Mouse (Mus musculus): ENCODE data around the gene Mboat7. TPM values are rescaled to one million over a fixed set of nuclear protein-coding genes. Genes with fewer than 3 reads are reported as not detected.
A peak's percentile ranks its signal among the peaks of the same experiment; 100 is the strongest.

The Mboat7 gene
- polyA plus RNA-seq, 3 experiments from 2014 or later: 19.1 to 30.5 (median 20.5) TPM

DNA sequence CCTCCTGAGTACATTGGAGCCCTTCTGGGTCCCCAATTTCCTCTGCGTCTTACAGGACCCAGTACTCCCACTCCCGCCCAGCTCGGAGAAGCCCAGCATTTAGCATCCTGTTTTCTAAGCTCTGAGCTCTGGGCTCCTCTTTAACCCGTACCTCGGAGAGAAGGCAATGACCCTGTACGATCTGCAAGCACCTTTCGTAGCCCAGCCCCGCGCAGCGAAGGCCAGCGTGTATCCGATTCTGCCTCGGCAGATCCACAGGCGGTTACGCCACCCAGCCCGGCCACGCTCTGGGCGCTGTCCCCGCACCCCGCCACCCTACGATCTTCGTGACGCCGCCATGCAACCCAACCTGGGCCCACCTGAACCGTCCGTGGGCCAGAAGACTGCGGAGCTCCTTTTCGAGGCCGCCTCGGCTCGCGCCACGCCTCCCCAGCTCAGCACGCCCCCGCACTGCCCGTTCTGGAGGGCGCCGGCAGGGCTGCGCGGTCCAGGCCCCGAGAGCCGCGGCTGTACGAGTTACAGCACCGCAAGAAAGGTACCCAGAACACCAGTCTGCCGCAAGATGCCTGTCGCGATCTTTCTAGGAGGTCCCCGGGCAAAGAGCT lies 839 bp downstream of the Mboat7 start, which contains the start of gene Tsen34:
Gene Tsen34, plus strand, starts transcription at position 482 of the 605 bp plus-strand sequence.
- ATAC-seq: peak; percentile 1

DNA sequence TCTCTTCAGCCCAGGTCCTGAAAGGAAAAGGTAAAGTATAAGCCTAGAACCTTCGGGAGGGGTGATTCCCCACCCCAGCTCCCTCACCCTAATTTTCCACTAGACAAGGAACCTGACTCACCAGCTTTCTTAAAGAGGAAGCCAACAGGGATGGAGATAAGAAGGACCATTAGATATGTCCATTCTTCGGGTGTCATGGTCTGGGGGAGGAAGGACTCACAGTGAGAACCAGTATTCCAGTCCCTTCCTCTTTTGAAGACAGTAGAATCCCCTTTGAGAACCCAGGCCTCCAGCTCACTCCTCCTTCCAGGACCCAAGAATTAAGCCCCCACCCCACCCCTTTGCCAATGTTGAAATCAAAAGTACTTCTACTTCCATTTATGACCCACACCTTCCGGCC lies 1.4 kb downstream of the Mboat7 start:
- ATAC-seq: no peak

DNA sequence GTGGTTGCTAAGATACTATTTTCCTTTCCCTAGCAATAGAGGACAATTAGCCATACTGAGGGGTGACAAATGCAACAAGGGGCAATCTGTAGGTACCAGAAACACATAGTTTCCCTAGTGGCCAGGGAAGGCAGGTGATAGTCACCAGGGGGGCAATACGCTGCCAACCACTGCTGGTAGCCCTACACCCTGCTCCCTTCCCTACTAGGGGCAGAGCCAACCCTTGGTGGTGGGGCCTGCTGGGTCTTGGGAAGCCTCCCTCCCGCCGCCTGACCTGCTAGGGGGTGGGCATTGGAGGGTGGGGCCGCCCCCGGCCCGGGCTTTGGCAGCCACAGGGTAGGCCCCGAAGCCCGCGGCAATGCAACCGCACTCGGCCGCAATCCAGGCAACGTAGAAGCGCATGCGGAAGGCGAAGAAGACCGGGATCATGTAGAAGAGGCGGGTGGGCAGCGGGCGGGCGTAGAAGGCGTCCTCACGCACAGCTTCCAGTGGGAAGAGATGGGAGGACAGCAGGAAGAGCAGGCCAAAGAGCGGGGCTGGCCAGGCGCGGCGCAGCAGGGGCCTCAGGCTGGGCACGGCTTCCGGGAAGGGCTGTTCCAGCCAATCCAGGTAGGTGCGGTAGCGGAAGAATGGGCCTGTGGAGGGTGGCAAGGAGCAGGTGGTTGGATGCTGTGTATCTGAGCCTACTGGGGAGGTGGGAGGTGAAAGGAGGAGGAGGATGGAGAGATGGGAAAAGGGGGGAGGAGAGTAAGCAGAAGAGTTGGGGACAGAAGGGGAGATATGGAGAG lies 7.7 kb downstream of the Mboat7 start:
- no peak for ATAC-seq

DNA sequence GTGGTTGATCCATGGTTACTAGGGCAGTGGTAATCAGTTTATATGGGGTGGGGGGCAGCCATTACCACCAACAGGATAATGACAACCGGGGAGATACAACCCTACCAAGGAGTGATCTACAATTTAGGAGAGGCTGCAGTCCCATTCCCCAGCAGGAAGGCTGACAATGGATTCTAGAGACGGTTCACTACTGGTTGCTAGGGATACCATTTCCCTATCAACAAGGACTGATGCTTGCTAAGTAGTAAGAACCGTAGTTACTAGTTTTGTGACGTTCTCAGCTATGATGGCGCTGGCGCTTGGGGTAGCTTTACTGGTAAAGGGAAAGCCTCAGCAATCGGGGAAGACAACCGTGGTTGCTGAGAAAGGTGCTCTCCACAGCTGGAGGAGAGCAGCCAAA lies 8.6 kb downstream of the Mboat7 start:
- no peak for ATAC-seq

DNA sequence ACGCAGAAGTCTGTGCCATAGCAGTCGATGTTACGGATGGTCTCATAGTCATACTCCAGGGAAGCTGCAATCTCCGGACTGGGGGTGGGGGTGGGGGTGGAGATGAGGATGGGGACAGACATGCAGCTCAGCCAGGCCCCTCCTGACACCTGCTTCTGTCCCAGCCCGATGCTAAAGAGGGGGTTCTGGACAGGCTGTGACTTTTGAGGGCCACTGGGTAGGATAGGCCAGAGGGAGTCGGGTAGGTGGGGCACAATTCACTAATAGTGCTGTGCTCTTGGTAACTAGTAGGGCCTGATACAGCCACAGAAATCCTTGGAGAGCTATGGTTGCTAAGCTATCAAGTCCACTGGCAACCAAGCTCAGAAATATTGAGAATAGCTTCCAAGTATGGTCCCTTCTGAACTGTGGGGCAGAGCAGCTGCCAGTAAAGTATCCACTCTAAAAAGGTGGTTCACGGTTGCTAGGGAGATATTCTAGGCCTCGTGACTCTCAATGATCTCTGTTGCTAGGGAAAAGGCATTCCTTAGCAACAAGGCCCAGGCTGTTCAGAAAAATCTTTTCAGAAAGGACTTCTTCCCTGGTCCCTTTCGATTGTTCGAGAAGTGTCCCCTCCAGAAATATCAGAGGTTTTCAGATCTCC lies 9.3 kb downstream of the Mboat7 start:
- ATAC-seq: no peak

DNA sequence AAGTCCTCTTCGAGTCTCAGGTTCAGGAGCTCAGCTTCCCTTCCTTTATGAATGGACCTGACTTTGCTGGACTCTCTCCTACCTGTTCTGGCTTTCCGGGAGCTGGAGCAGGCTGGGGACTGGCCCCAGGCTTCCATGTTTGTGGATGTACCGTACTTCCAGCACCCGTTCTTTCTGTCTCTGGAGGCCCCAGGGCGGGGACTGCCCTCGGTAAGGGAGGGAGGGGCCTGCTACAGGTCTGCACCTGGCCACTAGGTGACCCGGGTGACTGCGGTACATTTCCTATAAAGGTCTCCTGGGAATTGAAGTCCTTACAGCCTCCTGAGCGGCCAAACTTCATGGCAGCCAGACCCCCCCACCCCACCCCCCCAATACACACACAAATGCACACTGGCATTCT lies 16.0 kb downstream of the Mboat7 start, which contains the start of gene Tmc4:
Gene Tmc4, minus strand, starts transcription at position 212 of the 400 bp plus-strand sequence.
- no peak for ATAC-seq

DNA sequence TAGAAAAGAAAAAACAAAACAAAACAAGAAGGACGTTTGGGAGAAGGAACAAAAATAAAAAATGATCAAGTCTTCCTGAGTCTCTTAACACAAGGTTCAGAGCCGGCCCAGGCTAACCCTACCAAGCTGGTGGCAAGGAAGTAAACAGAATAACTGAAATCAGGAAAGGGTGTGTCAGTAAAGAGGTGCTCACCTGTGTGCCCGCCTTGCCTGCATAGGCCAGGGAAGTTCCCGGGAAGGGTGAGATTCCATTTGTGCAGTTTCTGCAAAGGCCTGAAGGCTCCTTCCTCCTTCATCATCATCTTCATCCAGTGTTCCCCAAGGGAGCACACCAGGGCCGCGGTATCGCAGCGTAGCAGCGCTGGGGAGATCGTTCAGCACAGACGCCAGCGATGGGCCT lies 17.0 kb downstream of the Mboat7 start:
- no peak for ATAC-seq

DNA sequence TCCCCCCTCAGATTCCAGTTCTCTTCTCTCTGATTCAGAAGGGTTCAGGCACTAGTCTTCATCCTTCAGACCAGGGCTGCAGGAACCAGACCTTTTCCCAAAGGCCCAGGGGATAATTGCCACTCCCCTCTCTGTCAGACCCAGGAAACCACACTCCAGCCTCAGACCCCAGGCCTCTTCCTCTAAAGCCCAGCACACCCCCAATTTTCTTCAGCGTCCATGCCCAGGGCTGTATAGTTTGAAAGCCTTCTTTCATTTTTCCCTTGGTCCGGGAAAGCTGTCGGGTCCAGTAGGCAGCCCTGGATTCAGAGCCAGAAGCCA lies 18.1 kb downstream of the Mboat7 start:
- no peak for ATAC-seq

DNA sequence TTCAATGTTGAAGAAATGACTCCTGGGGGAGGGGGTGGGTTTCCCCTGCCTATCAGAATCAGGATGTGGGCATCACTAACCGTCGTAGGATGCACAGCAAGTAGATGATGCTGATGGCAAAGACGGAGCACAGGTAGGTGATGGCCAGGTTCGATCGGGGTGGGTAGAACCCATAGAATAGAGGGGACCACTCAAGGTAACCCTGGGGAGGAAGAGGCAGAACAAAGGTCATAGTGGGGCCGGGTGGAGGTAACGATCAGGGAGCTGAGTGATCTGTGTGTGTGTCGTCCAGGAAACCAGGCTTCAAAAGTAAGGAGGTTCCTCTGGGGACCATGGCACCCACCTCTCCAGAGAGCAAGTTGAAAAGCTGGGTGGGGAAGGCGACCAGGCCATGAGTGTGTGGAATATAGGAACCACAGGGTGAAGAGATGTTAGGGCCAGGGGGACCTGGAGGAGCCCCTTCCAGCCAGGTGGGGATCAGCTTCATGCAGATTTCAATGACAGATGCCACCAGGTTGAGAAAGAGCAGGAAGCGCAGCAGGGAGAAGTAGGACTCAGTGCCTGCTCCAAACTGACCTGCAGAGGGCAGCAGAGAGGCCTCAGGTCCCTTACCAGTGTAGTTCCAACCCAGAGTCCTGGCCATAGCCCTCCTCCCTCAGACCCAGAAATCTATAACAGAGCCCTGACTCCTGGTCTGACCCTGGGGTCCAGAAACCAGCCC lies 18.7 kb downstream of the Mboat7 start:
- ATAC-seq: peak; percentile 98

DNA sequence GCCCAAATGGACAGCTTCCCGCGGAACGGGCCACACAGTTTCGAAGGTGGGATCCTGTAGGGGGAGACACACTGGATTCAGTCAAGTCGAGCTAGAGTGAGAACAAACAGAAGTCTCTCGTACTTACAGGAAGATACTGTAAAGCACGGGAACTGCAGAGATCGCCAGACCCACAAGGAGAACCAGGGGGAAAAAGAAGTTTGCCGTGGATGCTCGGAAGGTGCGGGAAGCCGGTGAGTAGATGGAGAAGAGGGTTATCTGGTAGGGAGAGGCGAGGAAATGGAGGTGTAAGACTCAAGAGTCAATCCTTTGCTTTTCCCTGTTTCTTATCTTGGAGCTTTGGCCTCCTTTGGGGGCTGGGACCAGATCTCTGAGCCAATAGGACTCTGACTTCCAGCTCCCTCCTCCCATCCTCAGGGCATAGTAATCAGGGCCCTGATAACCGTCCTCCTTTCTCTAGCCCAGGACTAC lies 26.4 kb downstream of the Mboat7 start:
- ATAC-seq: no peak

DNA sequence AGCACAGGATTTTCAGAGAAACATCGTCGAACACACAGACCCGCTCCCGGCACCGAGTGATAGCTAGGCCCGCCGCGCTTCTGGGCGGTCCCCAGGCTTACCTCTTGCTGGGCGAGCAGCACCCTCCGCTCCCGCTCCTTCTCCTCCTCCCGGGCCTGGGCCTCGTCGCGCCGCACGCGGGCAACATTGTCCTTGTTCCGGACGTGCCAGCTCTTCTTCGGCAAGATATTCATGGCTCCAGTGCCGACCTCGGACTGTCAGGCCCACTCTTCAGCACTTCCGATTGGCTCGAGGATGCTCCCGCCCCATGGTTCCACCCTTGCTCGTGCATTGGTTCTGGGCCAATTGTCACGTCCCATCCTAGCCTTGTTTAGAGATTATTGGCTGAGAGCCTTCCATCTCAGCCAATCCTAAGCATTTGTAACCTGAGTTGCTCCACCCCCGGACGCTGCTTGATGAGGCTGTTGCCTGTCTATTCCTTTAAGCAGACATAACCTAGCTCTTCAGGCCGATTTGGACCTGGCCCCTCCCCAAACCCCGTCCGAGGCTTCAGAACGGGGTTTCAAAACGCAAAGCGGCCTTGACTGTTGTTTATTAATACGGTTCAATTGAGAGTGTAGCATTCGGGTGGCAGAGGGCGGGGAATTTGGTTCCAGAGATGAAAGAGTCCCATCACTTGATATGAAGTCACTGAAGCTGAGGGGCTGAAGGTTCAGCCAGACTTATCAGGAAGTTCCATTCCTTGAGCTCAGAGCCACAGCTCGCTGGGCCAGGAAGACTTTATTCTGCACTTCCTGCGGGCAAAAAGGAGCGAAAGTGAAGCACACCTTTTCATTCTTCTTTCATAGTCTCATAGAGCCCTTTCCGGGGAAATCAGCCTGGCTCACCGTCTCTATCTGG lies 27.9 kb downstream of the Mboat7 start, which contains the start of gene Leng1:
Gene Leng1, minus strand, starts transcription at position 626 of the 900 bp plus-strand sequence.
- peak; percentile 97 for ATAC-seq

DNA sequence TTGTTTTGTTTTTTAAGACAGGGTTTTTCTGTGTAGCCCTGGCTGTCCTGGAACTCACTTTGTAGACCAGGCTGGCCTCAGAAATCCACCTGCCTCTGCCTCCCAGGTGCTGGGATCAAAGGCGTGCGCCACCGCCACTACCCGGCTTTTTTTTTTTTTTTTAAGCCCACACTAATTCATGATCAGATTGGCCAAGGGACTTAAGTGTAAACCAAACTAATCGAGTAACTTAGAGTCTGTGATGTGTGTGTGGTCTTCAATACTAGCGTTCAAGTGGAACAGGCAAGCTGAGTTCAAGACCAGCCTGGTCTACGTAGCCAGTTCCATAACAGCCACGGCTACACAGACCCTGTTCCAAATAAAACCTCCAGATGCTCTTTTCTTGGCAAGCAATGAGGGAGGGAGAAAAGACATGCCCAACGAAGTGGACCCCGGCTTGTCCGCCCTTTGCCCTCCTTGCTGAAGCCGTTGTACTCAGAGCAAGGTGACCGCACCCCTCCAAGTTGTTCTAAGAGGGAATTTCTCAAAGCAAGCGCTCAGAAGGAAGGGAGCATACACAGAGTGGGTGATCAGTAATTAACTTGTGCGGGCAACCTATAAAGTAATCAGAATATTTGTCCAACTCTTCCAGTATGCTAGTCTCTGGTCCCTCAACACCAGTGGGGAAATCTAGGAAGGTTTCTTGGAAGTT lies 28.7 kb downstream of the Mboat7 start:
- ATAC-seq: no peak

DNA sequence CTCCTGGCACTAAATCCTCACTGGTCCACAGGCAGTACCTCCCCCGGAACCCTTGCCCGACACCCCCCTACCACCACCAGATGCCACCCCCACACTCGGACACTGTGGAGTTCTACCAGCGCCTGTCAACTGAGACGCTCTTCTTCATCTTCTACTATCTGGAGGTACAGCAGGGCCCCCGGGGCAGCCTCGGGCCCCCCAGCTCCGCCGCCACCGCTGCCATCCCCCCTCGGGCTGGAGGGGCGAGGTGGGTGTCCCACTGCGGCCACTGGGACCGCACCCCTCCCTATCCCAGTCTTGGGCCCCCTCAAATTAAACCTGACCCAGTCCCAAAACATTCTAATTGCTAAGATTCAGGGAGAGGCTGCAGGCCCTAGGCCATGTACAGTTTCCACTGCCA lies 34.7 kb downstream of the Mboat7 start:
- ATAC-seq: no peak

DNA sequence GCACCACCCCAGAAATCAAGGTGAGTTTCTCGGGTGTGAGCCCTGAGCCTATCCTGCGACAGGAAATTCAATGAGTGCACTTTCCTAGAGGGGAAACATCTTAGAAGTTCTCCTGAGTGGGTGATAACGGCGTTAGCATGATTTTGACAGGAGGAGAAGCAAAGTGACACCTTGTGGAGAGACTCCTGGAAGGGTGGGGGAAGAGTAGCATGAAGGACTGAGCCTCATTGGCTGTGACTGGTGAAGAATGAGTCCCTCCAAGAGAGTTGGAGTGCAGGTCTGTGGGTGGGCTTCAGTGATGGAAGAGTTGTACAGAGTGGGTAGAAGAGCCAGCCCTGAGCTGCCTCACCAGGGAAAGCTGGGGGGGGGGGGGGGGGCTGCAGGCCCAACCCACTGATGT lies 36.4 kb downstream of the Mboat7 start:
- ATAC-seq: no peak

DNA sequence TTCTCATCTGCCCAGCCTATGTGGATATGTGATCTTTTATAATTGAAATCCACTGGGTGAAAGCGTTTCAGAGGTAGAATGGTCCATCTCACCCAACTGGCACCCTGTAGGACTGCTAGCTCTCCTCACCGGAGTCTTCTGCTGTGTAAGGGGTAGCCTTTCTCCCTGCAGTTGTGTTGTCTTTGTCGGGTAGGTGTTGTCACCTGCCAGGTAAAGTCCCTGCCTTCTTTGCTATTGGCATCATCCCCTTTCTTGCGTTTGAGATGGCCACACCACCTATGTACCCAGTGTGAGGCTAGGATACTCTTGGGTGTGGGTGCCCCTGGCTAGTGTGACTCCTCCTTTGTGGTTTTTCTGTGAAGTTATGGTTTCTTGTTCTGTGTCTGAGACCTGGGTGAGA lies 46.7 kb downstream of the Mboat7 start:
- ATAC-seq: no peak

DNA sequence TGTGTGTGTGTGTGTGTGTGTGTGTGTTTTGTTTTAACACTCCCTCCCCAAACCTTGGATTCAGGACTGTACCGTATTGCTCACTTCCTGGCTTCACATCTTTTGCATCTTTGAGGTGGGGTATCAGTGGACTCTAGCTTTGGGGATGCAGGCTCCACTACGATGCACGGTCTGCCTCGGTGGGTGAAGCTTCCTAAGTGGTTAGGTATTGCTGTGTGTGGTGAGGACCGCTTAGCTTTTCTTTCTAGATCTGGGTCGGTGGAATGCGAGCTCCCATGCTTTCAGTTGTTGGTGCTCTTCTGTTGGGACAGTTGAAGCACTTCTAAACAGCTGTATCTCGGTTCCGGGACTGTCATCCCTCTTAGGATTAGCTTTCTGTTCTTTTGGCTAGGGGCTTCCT lies 47.1 kb downstream of the Mboat7 start:
- no peak for ATAC-seq

DNA sequence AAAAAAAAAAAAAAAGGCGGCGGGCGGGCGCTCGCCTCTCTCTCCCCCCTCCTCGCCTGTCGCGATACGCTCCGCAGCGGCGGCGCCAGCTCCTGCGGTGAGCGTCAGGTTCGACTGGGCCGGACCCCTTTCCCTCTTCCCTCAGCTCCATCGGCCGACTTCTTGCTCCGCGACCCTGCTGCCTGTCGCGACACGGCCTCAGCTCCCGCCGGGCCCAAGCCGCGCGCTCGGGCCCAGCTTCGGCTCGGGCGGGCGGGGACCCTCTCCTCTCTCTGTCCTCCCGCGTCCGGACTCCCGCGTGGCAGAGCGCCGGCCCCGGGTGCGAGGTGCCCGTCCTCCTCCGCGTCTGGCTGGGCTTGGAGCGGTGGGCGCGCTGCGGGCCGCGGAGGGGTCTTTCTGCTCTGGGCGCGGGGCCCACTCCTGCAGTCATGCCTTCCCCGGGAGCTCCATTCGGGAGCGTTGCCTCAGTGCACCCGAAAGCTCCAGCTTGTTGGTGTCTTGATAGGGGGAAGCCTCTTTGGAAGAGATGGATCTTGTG lies 47.8 kb downstream of the Mboat7 start:
- no peak for ATAC-seq

DNA sequence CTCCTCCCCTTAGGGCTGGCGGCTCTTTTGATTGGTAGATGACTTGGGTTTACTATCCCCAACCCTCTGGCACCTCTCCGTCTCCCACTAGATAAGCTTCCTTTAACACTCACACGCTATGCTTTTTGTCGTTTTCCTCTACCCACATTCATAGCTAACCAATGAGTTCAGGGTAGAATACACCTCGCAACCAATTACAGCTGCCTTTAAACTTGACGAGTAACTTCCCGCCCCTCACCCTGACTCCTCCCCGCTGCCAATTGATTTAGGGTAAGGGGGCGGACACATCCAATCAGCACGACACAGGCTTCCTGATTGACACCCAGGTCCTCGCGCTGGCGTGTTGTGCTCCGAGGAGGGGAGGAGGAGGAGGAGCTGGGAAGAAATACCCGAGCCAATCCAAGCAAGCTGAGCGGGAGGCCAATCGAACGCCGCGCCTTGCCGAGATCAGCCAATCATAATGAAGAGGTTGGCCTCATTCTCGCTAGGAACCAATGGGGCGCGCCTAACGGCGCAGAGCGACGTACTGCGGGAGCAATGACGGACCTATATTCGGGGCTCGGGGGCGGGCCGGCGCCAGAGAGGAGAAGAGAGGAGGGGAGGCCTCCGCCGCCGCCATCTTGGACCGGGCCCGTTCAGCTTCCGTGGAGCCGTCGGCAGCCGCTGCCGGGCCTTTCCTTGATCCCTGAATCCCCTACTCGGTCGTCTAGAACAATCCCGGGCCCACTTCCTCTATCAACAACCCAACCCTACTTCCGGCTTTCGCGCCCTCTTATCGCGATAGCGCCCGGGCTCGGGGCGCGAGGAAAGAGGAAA lies 48.4 kb downstream of the Mboat7 start, which contains the start of gene Cnot3:
Gene Cnot3, plus strand, starts transcription at position 597 of the 816 bp plus-strand sequence.
- ATAC-seq: peak; percentile 87

DNA sequence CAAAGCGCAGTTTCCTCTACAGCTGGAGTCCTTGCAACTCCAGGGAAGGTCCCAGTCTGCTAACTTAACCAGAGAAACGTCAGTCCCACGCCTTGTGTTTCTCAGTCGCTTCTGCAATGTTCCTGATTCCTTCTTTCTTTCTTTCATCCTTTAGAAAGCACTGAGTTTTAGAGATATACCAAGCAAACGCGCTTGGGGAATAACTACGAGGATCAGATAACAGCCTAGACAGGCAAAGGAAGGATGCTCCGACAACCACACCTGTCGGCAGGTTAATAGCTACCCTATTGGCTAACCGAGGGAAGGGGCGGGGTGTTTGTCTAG lies 49.0 kb downstream of the Mboat7 start:
- ATAC-seq: no peak

DNA sequence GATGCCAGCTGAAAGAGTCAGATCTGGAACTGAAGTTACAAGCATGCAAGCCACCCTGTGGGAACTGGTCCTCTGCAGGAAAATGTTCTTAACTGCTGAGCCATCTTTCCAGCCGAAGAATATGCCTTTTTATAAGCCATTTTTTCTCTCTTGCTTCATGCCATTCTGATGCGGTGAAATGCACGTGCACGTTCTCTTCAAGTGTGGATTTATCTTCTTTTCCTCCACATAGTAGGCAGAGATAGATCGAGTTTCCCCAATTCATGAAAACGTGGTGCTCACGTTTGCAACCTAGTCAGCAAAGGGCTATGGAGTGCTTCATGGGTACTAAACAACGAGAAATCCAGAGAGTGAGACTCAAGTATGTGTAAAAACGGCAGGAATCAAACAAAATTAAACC lies 49.5 kb downstream of the Mboat7 start:
- no peak for ATAC-seq

Measured in inflammation-experienced regulatory T-cells, adult 6 months (primary cell).